Mouse (Mus musculus): ENCODE measurements around the gene Alcam.
A peak's percentile ranks its signal among the peaks of the same experiment; 100 is the strongest.

The Alcam gene

DNA sequence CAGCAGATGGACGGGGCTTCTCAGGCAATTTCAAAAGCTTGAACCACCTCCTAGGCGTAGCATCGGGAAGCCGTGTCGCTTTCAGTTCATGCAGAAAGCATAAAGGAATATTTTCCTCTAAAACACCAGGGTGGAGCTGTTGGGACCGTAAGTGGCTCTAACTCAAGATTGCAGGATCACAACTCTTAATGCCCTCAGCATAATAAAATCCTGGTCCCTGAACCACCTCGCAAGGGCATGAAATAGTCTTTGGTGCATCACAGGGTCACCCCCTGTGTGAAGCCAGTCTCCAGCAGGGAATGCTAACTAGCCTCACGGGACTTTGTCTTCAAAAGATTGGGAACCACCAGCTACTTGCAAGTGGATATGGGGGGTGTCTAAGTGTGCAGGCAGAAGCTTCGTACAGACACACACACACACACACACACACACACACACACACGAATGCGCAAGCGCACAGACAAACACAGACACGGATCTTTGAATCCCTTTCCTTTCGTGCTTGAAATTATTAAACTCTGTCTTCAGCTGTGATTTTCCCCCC, at the start of gene Alcam:
Alcam (minus strand) TSS at position 104 of the 544 bp plus-strand sequence.
- peak; percentile 14 for DNase-seq (ENCODE audit: low spot score)

DNA sequence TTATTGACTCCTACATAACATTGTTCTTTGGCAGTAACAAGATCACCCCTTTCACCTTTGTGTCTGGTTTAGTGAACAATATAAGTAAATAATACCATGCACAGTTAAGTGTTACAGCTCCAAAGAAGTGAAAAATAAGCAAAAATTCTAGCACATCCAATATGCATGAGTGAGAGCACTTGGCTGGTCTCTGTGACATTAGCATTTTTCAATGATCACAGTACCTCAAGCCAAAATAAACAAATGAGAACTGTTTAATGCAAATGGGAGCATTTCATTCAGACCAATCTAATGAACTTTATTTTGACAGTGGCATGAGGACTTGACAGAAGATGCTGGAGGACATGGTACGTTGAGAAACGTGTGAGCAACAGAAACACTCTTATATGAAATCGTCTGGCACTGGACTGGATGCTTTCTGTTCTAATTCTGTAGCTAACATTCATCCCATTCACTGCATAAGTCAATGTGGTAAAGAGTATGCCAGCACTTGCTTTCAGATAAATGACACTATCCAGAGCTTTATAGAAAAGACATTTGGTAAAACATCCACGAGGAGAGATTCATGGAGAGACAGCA, 45.0 kb upstream of the Alcam start:
- DNase-seq (ENCODE audit: low spot score), result no peak

DNA sequence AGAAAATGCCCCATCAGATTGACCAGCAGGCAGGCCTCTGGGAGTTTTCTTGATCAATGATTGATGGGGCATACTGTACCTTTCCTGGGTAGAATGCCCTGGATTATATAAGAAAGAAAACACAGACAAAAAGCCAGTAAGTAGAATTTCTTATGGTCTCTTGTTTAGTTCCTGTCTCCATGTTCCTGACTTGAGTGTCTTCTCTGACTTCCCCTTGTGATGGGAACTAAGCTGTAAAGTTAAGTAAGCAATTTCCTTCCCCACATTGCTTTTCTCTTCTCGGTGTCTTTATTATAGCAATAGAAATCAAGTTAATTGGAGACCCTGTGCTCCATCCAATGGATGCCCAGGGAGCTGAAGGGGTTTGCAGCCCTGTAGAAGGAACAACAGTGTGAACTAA, 36.7 kb upstream of the Alcam start:
- no peak for DNase-seq (ENCODE audit: low spot score)

DNA sequence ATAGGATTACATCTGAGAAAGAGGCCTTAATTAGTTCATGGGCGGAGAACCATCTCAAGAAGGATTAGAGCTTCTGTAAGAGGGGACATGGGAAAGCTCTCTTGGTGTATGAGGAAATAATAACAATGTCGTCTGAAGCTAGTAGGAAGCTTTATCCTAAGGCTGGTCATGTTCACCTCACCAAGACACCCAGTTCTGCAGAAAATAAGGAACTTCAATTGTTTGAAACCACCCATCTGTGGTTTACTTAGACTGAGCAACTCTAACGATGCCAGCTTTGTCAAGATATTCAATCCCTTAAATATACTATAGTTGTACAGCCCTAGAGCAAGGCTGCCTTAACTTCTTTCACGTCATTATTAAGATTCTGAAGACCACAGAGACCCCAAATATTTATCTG, 20.4 kb upstream of the Alcam start:
- DNase-seq (ENCODE audit: low spot score), result no peak

DNA sequence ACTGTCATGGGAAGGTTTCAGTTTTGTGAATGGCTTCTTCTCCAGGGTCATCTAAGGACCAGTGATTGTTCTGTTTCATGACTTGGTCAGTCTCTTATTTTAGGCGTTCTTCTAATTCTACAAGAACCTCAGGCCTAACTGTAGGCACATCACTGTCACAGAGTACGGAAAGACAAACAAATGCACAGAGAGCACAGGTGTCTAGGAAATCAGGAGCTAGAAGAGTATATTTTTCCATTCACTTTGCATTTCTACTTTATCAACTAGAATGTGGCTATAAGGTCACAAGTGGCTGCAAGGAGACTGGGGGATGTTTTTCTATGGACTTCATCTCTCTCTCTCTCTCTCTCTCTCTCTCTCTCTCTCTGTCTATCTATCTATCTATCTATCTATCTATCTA, 19.2 kb upstream of the Alcam start:
- DNase-seq (ENCODE audit: low spot score), result no peak

DNA sequence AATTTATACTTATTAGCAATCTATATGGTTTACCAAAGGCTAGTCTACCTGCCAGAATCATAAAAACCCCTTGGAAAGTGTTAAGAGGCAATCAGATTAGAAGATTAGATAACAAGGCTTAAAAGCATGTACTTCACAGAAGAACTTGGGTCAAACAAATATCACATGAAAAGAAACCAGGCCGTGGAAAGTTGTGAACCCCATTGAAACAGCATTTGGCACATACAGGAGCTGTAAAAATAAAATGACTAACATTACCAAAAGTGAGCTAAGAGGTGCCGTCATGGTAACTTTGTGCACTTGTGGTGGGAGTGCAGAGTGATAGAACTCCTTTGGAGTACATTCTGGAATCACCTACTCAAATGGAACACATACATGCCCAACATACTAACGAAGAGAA, 18.8 kb upstream of the Alcam start:
- DNase-seq (ENCODE audit: low spot score), result no peak

- no peak for DNase-seq (ENCODE audit: low spot score)
Observed at GRCm38 (mm10) chr16:52472059-52472458, 18.2 kb upstream of the Alcam start.

- no peak for DNase-seq (ENCODE audit: low spot score)
Observed at GRCm38 (mm10) chr16:52470881-52471280, 17.0 kb upstream of the Alcam start.

- DNase-seq (ENCODE audit: low spot score), result no peak
Observed at GRCm38 (mm10) chr16:52470226-52470625, 16.4 kb upstream of the Alcam start.

DNA sequence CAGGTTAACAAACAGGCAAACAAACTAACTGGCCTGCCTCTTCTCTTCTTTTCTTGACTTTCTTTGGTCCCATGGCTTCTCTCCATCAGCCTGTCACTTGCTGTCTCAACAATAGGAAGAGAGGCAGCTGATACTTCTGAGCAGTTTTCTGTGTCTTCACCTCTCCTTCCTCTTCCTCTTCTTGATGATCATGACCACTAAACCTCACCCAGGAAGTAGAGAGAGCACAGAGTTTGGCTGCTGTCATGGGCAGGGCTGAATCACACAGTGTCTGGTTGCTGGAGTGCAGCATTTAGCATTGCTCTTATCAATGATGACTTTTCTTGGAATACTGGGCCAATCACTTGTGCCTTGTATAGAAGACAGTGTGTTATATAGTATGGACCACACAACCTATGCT, 14.6 kb upstream of the Alcam start:
- no peak for DNase-seq (ENCODE audit: low spot score)

GRCm38 (mm10) chr16:52466770-52467169, 12.9 kb upstream of the Alcam start:
- DNase-seq (ENCODE audit: low spot score), result no peak

DNA sequence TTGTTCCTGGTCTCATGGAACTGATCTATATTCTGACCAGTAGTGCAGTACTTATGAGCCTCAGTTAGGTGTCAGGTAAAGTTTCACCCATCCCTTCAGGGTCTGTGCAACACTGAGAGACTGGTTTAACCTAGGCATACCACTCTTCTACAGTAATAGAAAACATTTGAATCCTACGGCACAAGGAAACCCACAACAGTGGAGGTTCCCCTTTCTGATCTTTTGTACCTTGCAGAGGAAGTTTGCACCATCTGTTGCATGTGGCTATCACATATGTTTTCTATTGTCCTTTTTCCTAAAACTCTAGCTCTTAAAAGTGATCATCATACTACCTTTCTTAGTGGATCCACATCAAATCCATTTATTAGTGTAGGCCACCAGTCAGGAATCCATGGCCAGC, 10.7 kb upstream of the Alcam start:
- DNase-seq (ENCODE audit: low spot score), result no peak

GRCm38 (mm10) chr16:52452862-52453715, 785 bp downstream of the Alcam start:
- peak; percentile 94 for DNase-seq (ENCODE audit: low spot score)

- DNase-seq (ENCODE audit: low spot score), result peak; percentile 12
Observed at GRCm38 (mm10) chr16:52452477-52452831, 1.4 kb downstream of the Alcam start.

DNA sequence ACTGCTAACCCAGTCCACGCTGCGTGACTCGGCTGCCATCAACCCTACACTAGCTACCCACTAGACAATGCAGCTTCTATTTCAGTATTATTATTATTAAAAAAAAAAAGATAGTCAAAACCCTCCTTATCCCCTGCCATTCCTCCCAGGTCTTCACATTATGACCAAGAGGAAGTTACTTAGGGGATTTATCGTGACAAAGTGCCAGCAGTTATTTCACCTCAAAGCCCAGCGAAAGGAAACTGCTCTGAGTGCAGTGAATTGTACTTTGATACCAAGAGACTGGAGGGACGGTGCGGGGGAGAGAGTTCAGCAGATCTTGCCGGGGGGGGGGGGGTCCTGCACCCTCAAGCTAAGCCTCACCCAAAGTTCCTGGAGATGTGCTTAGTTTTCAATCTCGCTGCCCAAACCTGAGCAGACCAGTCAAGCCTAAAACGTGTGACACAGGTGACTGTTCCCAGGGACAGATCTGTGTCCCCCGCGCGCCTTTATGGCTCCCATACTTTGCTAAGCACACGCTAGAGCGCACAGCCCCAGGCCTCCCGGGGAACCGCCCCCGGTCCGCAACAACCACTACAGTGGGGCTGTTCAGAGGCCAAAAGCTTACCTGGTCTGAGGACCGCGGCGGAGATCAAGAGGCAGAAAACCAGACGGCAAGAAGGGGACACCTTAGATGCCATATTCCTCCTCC, 1.9 kb downstream of the Alcam start:
- peak; percentile 14 for DNase-seq (ENCODE audit: low spot score)

GRCm38 (mm10) chr16:52451101-52451785, 2.6 kb downstream of the Alcam start:
- peak; percentile 20 for DNase-seq (ENCODE audit: low spot score)

DNA sequence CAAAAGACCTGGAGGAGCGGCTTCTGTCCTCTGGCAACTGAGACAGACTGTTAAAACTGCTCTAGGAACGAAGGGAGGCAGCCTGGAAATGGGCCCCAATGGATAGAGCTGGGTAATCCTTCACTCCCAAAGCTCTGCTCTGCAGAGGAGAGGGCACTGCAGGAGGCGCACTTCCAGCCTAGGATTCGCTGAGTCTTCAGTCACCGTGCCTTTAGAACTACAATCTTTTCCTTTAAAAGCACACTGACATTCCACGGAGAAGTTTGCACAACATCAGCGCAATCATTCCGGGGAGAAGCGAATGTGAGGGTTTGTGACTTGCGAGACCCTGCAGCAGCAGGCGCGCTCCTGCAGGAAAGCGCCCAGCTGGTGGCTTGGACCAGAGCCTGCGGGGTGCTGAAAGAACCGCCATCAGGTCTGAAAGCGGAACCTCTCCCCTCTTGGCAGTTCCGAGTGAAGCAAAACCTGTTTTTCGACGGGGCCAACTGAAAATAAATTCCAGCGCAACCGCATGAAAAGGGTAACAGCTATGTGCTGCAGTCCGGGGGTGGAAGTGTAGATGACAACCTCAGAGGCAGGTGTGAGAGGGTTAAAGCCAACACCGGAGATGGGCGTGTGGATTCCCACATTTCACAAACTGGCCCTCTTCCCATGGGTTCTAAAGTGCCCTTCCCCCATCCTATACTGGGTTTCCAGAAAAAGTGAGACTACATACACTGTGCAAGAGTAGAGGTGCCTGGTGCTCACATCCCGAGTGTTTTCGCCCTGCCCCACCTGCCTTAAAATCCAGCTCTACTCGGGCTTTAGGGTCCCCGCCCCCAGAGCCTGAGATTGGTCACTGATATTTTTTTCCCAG, 3.4 kb downstream of the Alcam start:
- peak; percentile 37 for DNase-seq (ENCODE audit: low spot score)

- no peak for DNase-seq (ENCODE audit: low spot score)
Observed at GRCm38 (mm10) chr16:52449889-52450244, 4.0 kb downstream of the Alcam start.

DNA sequence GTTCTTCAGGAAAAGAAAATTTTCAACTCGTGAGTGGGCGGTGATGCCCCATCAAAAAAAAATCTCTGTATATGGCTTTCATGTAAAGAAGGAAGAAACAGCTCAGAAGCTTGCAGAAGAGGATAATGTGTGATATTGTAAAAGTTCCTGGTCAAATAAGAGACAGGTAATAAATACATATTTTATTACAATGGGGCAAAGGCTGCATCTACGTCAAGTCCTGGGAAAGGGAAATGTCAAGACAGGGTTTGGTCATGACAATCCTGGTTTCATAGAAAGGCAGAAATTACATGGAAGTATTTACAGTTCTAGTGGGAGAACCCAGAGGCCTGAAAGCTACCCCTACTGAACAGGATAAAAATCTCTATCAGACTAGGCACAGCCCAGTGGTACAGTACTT, 7.9 kb downstream of the Alcam start:
- DNase-seq (ENCODE audit: low spot score), result no peak

- DNase-seq (ENCODE audit: low spot score), result no peak
Observed at GRCm38 (mm10) chr16:52443635-52444505, 10.0 kb downstream of the Alcam start.
